Mouse (Mus musculus): ENCODE data around the gene Gm960.

DNA sequence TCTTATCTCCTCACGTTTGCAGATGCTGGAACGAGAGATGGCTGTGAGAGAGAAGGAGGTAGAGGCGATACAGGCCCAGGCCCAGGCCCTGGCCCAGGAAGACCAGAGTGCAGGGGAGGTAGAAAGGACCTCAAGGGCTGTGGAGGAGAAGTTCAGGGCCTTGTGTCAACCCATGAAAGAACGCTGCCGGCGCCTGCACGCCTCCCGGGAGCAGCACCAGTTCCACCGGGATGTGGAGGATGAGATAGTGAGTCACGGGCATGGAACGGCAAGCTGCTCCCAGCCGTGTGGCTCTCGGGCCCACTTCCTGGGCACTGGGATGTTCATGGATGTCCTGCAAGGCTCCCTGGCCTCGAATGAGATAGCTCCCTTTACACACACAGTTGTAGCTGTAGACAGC lies 45.6 kb upstream of the Gm960 start:
- TF ChIP-seq POLR2A (IDR thresholded peaks at IDR 0.05; ENCODE audit: low read depth, low read length) (no peak), CTCF (IDR thresholded peaks at IDR 0.05; ENCODE audit: extremely low read depth, insufficient read depth, insufficient read length, insufficient replicate concordance) (no peak)

Measured in spleen, adult 2 months (tissue).